Mouse (Mus musculus) midbrain, embryonic 15.5 days (tissue): Measurements from ENCODE around the gene Mtmr10. TPM values are rescaled to one million over a fixed set of nuclear protein-coding genes. Genes with fewer than 3 reads are reported as not detected.

Source experiments
- ATAC-seq: fragments of 200-750 bp; cut with Nextera tagmentation; replicated peaks from 2 replicates; pipeline ENCODE4 v1.8.0; 2017; ENCODE audit warnings: moderate TSS enrichment
- H3K27ac ChIP-seq: fragments of 300-500 bp; sonication (generic); 2 replicates; pipeline ENCODE4 v1.5.1; 2015; ENCODE audit warnings: mild to moderate bottlenecking, inconsistent platforms
- H3K27me3 ChIP-seq: fragments of 300-500 bp; sonication (generic); replicated peaks from 2 replicates; pipeline ENCODE4 v1.6.1; 2015; ENCODE audit warnings: inconsistent platforms
- H3K36me3 ChIP-seq: fragments of 300-500 bp; sonication (generic); replicated peaks from 2 replicates; pipeline ENCODE4 v1.6.1; 2015; ENCODE audit warnings: inconsistent platforms
- H3K4me1 ChIP-seq: fragments of 300-500 bp; sonication (generic); 2 replicates; pipeline ENCODE4 v1.6.1; 2015; ENCODE audit warnings: inconsistent platforms
- H3K4me2 ChIP-seq: fragments of 300-500 bp; sonication (generic); 2 replicates; pipeline ENCODE4 v1.6.1; 2015; ENCODE audit warnings: inconsistent platforms, mild to moderate bottlenecking, moderate library complexity
- H3K4me3 ChIP-seq: fragments of 300-500 bp; sonication (generic); 2 replicates; pipeline ENCODE4 v1.5.1; 2015; ENCODE audit warnings: mild to moderate bottlenecking, inconsistent platforms
- H3K9ac ChIP-seq: fragments of 300-500 bp; sonication (generic); 2 replicates; pipeline ENCODE4 v1.6.1; 2015; ENCODE audit warnings: mild to moderate bottlenecking, inconsistent platforms
- H3K9me3 ChIP-seq: fragments of 300-500 bp; sonication (generic); 2 replicates; pipeline ENCODE4 v1.6.1; 2016; ENCODE audit warnings: inconsistent platforms
- WGBS: fragments of 180-500 bp; shearing (Covaris S2); methylation state at CpG from one replicate; pipeline ENCODE4 v1.1.7; 2015; ENCODE audit warnings: mixed read lengths; 5-methylcytosine and 5-hydroxymethylcytosine counted together
- polyA plus RNA-seq: library from polyadenylated mRNA; unstranded; fragments of >200 nt; fragmentation: Nextera tagmentation; extraction: Ambion mirVana; gene quantifications from 2 replicates; pipeline ENCODE4 v1.2.1, GENCODE M21; 2015

The Mtmr10 gene
- polyA plus RNA-seq, 1 experiment from 2014 or later, result 9.5 TPM

DNA sequence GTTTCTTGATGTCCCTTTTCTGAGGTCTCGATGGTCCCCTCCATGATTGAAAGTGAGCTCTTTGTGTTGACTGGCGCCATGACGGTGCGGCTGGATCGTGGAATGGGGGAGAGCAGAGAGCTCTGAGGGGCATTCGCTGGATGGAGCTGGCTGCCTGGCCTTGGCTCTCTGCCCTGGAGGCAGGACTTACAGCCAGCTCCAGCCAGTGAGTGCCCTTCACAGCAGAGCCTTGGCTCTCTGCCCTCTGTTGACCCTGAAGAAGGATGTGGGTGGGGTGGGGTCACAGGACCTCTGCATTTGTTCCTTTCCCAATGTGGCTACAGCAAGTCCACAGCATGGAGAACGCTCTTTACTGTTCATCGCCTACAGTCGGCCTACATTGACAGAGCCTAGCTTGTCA, 70.0 kb downstream of the Mtmr10 start:
- Histone ChIP-seq H3K9me3 (no peaks in the 10 kb centered on the region), H3K4me3 (no peak overlapping the region), H3K36me3 (peaks cover 18% of the 10 kb centered on the region; the same call in 1 of the 2 replicates), H3K27ac (no peak overlapping the region), H3K4me2 (no peak overlapping the region), H3K9ac (no peak overlapping the region), H3K4me1 (no peaks in the 10 kb centered on the region), H3K27me3 (no peaks in the 10 kb centered on the region)
- no peak for ATAC-seq
- WGBS, result 87% methylated on average over 9 of the region's 9 CpGs

DNA sequence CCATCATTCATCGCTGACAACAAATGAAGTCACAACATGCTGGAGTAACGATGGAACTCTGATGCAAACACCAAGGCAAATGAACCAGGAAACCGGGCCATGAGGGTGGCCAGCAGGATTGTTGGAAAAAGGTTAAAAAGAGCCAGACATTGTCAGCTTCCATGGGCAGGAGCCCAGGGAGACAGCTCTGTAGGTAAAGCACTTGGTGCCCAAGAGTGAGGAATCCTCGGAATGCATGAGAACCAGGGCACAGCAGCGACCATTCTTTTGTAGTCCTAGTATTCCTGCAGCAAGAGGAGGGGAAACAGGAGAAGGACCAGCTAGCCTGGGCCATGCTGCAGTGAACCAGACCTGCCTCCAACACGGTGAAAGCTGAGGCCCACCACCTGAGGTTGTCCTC, 71.2 kb downstream of the Mtmr10 start:
- no peak overlapping the region for H3K27ac ChIP-seq
- peaks cover 19% of the 10 kb centered on the region for H3K36me3 ChIP-seq
- H3K4me2 ChIP-seq, result no peak overlapping the region
- H3K9me3 ChIP-seq, result no peaks in the 10 kb centered on the region
- 87% methylated on average over 6 of the region's 6 CpGs for WGBS
- no peak overlapping the region for H3K9ac ChIP-seq
- H3K4me3 ChIP-seq, result no peak overlapping the region
- H3K4me1 ChIP-seq, result no peaks in the 10 kb centered on the region
- H3K27me3 ChIP-seq, result no peaks in the 10 kb centered on the region
- no peak for ATAC-seq

DNA sequence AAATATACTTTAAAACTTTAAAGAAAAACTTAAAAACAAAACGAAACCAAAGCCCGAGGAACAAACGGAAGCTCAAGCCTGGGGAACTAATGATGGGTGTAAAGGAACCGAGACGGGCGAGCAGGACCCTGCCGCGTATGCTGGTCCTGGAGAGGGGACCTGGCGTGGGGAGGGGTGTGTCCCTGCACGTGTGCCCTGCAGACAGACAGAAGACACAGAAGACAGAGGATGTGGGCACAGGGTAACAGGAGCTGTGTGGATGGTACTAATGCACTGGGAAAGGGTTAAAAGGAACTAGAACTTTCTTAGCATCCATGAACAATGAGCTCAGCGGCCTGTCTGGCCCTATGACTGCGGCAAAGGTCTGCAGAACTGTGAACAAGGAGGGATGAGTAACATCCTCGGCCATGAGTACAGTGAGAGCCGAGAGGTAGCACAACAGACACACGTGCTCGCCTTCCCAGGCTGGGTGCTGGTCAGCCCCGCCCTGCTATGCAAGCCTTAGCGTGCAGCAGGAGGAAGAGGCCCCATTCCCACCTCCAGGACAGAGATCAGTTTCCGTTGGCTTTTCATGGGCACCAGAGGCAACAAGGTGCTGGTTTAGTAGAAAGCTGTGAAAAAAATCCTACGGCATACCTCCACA, 72.6 kb downstream of the Mtmr10 start:
- Histone ChIP-seq H3K4me1 (no peaks in the 10 kb centered on the region), H3K27me3 (no peaks in the 10 kb centered on the region), H3K9me3 (no peaks in the 10 kb centered on the region), H3K9ac (no peak overlapping the region), H3K36me3 (peaks cover 18% of the 10 kb centered on the region), H3K4me3 (no peak overlapping the region), H3K27ac (no peak overlapping the region), H3K4me2 (no peak overlapping the region)
- WGBS, result 90% methylated on average over 20 of the region's 20 CpGs
- ATAC-seq, result no peak

DNA sequence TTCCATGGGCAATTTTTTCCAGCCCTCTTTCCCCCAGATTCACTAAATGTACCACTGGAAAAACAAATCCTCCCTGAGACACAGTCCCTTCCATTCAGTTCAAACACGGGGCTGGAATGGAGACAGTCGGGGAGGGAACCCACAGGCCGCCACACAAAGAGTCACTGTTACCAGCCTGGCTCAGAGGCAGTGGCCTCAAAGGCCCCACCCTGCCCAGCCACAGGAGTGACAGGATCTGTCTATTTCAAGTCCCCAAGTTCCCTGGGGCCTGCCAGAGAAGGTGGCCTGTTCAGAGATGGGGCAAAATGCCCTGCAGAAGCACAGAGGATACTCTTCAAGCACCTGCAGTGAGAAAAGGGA, 73.1 kb downstream of the Mtmr10 start:
- ATAC-seq, result peak; percentile 56; the same call in 1 of the 2 replicates
- Histone ChIP-seq H3K4me1 (no peaks in the 10 kb centered on the region), H3K9me3 (no peaks in the 10 kb centered on the region), H3K36me3 (peaks cover 18% of the 10 kb centered on the region), H3K27me3 (no peaks in the 10 kb centered on the region), H3K4me3 (no peak overlapping the region), H3K9ac (no peak overlapping the region), H3K4me2 (no peak overlapping the region), H3K27ac (no peak overlapping the region)
- WGBS, result 60% methylated on average over 3 of the region's 3 CpGs

DNA sequence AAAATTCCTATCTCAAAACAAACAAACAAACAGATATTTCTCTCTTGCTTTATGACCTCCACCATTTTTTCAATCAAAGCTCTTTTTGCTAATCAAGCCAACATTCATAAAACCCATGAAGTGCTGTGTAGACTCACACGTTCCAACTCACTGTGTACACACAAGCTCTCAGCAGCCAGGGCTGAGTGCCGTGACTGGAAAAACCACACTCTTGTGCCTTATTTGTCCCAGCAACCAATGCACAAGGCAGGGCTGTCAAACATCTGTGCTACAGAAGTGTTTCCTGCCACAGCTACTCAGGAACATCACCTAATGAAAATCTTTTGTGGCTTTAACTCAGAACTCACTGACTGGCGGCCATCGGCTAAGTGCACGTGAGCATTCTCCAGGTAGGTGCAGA, 78.4 kb downstream of the Mtmr10 start:
- WGBS, result 92% methylated on average over 5 of the region's 5 CpGs
- Histone ChIP-seq H3K9ac (no peak overlapping the region), H3K27ac (no peak overlapping the region), H3K4me3 (no peak overlapping the region), H3K4me1 (no peaks in the 10 kb centered on the region), H3K9me3 (no peaks in the 10 kb centered on the region), H3K4me2 (no peak overlapping the region), H3K36me3 (peaks cover 12% of the 10 kb centered on the region), H3K27me3 (no peaks in the 10 kb centered on the region)
- ATAC-seq, result no peak

DNA sequence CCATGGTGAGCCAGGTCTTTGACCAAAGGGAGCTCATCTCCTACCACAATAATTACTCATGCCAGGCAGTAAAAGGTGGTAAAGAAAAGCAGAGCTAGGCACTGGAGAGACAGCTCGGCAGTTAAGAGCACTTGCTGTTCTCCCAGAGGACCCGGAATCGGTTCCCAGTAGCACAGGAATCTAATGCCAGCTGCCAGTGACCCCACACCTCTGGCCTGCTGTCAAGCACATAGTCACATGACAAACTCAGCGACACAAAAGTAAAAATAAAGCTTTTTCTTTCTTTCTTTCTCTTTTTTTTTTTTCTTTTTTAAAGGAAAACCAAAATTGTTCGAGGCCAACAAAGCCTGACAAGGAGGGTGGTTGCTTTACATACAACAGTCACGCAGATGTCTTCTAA, 82.4 kb downstream of the Mtmr10 start:
- 89% methylated on average over 6 of the region's 6 CpGs for WGBS
- no peak overlapping the region for H3K4me2 ChIP-seq
- peaks cover 13% of the 10 kb centered on the region for H3K4me1 ChIP-seq
- H3K36me3 ChIP-seq, result no peaks in the 10 kb centered on the region; the same call in 1 of the 2 replicates
- no peak for ATAC-seq
- no peaks in the 10 kb centered on the region for H3K27me3 ChIP-seq
- H3K27ac ChIP-seq, result no peak overlapping the region
- H3K4me3 ChIP-seq, result no peak overlapping the region
- H3K9me3 ChIP-seq, result no peaks in the 10 kb centered on the region
- H3K9ac ChIP-seq, result no peak overlapping the region

DNA sequence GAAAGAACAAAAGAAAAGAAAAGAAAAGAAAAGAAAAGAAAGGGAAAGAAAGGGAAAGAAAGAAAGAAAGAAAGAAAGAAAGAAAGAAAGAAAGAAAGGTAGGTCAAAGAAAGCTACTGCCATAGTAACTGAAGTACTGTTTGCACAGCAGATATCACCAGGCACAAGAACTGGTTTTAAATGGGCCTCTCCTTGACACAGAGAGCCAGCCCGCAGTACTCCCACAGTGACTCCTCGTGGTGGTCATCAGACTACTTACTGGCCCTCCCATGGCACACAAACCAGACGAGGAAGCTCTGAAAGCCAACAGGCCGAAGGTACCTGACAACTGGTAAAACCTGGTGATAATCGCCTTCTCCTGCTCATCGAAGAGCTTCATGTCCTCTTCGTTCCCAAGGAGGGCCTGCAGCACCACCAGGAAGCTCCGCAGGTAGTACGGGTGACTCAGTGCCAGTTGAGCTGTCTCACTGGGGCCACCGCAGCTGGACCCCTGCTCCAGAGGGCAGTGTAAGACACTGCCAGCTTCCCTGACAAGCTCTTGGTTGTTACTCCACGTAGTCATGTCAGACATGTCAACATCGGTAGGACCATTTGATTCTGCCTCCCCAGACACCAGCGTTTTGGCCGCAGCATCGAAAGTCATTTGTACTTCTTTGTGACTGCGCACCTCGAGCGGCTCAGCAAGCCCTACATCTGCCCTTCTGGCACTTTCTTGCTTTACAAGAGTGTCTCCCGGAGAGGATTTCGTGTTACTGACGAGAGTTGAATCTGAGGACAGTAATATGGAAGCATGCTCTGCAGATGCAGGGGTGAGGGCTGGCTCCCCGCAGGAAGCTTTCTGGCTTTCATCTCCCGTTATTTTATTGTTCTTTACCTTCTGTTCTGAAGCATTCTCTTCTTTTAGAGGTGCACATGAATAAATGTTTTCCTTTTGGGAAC, 84.8 kb downstream of the Mtmr10 start:
- H3K36me3 ChIP-seq, result peaks cover 13% of the 10 kb centered on the region
- no peak overlapping the region for H3K4me2 ChIP-seq
- H3K4me3 ChIP-seq, result no peak overlapping the region
- 90% methylated on average over 23 of the region's 23 CpGs for WGBS
- no peak overlapping the region for H3K27ac ChIP-seq
- no peak overlapping the region for H3K9ac ChIP-seq
- ATAC-seq, result no peak
- peaks cover 13% of the 10 kb centered on the region for H3K4me1 ChIP-seq
- no peaks in the 10 kb centered on the region for H3K27me3 ChIP-seq
- H3K9me3 ChIP-seq, result no peaks in the 10 kb centered on the region

DNA sequence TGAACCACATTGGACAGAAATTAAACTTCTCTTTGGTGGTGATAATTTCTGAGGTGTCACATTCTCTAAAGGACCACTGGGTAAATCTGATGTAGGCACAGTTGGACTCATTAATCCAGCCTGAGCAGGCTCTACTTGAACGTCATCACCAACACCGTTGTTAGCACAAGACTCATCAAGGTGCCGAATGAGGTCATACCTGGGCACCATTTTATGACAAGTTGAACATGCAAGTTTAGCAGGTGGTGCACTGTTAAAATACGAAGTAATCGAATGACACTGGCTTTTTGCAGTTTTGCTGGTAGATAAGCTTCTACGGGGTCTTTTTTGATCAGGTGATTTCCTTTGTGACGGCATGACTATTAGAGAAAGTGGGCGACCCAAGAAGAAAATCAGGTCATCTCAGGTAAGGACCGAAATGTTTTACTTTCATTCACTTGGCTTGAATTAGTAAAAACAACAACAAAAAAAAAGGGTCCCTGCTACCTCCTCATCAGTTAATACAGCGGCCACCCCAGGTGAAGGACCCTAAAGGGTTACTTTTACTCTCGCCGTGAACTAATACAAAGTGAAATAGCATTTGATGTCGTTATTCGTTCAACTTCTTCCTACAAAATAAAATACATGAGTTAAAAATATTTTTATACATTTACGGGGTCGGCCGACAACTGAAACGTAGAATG, 85.8 kb downstream of the Mtmr10 start:
- H3K9ac ChIP-seq, result peak overlapping the region; percentile 71
- no peaks in the 10 kb centered on the region for H3K27me3 ChIP-seq
- peaks cover 13% of the 10 kb centered on the region for H3K4me1 ChIP-seq
- ATAC-seq, result peak; percentile 56
- no peaks in the 10 kb centered on the region for H3K9me3 ChIP-seq
- H3K36me3 ChIP-seq, result peaks cover 23% of the 10 kb centered on the region
- H3K4me3 ChIP-seq, result peak overlapping the region; percentile 69
- peak overlapping the region; percentile 94 for H3K27ac ChIP-seq
- 12% methylated on average over 18 of the region's 18 CpGs for whole genome bisulfite sequencing
- peak overlapping the region; percentile 64 for H3K4me2 ChIP-seq

DNA sequence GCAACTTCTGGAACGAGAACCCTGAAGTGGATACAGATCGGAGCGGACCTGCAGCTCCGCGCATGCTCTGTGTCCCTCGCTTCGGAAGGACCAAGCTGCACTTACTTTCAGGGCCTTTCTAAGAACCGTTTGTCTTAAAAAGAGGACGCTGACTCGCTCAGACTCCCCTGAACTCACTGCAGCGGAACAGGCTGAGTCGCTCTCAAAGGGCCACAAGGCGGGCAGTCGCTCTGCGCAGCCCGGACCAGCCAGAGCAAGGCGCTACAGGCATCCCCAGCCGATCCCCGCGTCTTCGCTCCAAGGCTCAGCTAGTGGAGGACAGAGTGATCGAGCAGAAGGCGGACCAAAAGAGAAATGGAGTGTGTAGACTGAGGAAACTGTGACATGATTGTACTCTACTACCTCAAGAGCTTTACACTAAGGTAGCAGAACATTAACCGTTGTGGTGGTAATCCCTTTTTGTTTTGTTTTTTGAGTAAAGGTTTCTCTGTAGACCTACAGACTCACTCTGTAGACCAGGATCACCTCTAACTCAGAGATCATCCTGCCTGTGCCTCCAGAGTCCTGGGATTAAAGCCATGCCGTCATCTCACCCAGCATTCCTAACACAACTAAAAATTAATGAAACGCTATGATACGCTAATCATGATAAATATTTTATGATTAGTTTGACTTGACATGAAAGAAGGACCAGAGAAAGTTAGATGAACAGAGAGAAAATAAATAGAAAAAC, 86.5 kb downstream of the Mtmr10 start, which contains the start of gene Fan1:
Fan1 (minus strand) TSS at position 266 of the 733 bp plus-strand sequence.
- Histone ChIP-seq H3K4me1 (peaks cover 13% of the 10 kb centered on the region), H3K27me3 (no peaks in the 10 kb centered on the region), H3K9ac (peak within 1 kb of the TSS; percentile 71), H3K4me2 (peak within 1 kb of the TSS; percentile 64), H3K4me3 (peak within 1 kb of the TSS; percentile 69), H3K9me3 (no peaks in the 10 kb centered on the region), H3K36me3 (peaks cover 30% of the 10 kb centered on the region), H3K27ac (peak within 1 kb of the TSS; percentile 94)
- ATAC-seq, result peak; percentile 96
- WGBS, result 2% methylated on average over 27 of the region's 27 CpGs
